9 mouse cellular contexts compared by ENCODE assay signal in genomic region chr7:64060051-64060450, GRCm38 (mm10).
DNase-seq lines count a peak whose midpoint lies in the region; ATAC-seq and TF ChIP-seq lines count a peak whose summit lies in the region.
"Had no signal": no experiment of that assay in that cellular context is flagged by ENCODE, and none has a peak within 500 bp of the region (broad histone marks: within the 10 kb centered on the region; RNA-seq: fewer than 3 reads in every experiment).

No protein-coding gene starts in this region.

- WGBS in forebrain, postnatal 0 days, result 0% methylated on average over 1 of the region's 1 CpGs
- WGBS in forebrain, embryonic 13.5 days, result 0% methylated on average over 1 of the region's 1 CpGs
- WGBS in midbrain, embryonic 11.5 days, result 0% methylated on average over 1 of the region's 1 CpGs
- WGBS in midbrain, embryonic 16.5 days, result 0% methylated on average over 1 of the region's 1 CpGs

- no peak overlapping the region for H3K4me3 ChIP-seq in forebrain, postnatal 0 days (ENCODE audit: low read depth, low read length)
- no peak overlapping the region for H3K4me3 ChIP-seq in forebrain, embryonic 13.5 days
- no peak overlapping the region for H3K4me3 ChIP-seq in midbrain, embryonic 11.5 days (ENCODE audit: low read depth, low read length)
- H3K4me3 ChIP-seq in midbrain, embryonic 16.5 days (ENCODE audit: low read depth, low read length), result no peak overlapping the region
- H3K4me3 ChIP-seq: myocyte had no signal

- H3K27ac ChIP-seq in forebrain, postnatal 0 days (ENCODE audit: low read depth, low read length), result no peak overlapping the region
- H3K27ac ChIP-seq in forebrain, embryonic 13.5 days, result no peak overlapping the region
- no peak overlapping the region for H3K27ac ChIP-seq in midbrain, embryonic 11.5 days (ENCODE audit: low read depth, low read length)
- no peak overlapping the region for H3K27ac ChIP-seq in midbrain, embryonic 16.5 days (ENCODE audit: low read length)

- H3K36me3 ChIP-seq in forebrain, postnatal 0 days (ENCODE audit: insufficient read depth), result no peaks in the 10 kb centered on the region
- no peaks in the 10 kb centered on the region for H3K36me3 ChIP-seq in forebrain, embryonic 13.5 days (ENCODE audit: poor library complexity, severe bottlenecking)
- H3K36me3 ChIP-seq in midbrain, embryonic 11.5 days (ENCODE audit: control insufficient read depth, insufficient read depth, low read length), result no peaks in the 10 kb centered on the region
- H3K36me3 ChIP-seq in midbrain, embryonic 16.5 days (ENCODE audit: control insufficient read depth, insufficient read depth, low read length), result no peaks in the 10 kb centered on the region

- DNase-seq in forebrain, postnatal 0 days, result peak; percentile 55
- DNase-seq in midbrain, embryonic 11.5 days (ENCODE audit: low spot score, missing footprints), result peak; percentile 90
- peak; percentile 64 for DNase-seq in c-Kit-positive CD71-positive TER-119-positive erythroid progenitor cells, embryonic 14.5 days (ENCODE audit: low spot score)
- peak; percentile 65 for DNase-seq in naive thymus-derived CD4-positive, alpha-beta T cell, adult 2 months (ENCODE audit: low read depth)
- no peak for DNase-seq in yolk sac, embryonic 10.5 days (ENCODE audit: low spot score)
- no peak for DNase-seq in heart, adult 18-20 months

- H3K4me1 ChIP-seq in forebrain, postnatal 0 days (ENCODE audit: insufficient read depth), result no peaks in the 10 kb centered on the region
- no peaks in the 10 kb centered on the region for H3K4me1 ChIP-seq in forebrain, embryonic 13.5 days
- H3K4me1 ChIP-seq in midbrain, embryonic 11.5 days (ENCODE audit: control insufficient read depth, insufficient read depth, low read length), result no peaks in the 10 kb centered on the region
- H3K4me1 ChIP-seq in midbrain, embryonic 16.5 days (ENCODE audit: control insufficient read depth, insufficient read depth, low read length), result no peaks in the 10 kb centered on the region

- no peak overlapping the region for H3K9ac ChIP-seq in forebrain, postnatal 0 days
- no peak overlapping the region for H3K9ac ChIP-seq in forebrain, embryonic 13.5 days
- no peak overlapping the region for H3K9ac ChIP-seq in midbrain, embryonic 11.5 days (ENCODE audit: low read length)
- no peak overlapping the region for H3K9ac ChIP-seq in midbrain, embryonic 16.5 days (ENCODE audit: low read depth, low read length)

- ATAC-seq in forebrain, postnatal 0 days, result no peak
- no peak for ATAC-seq in forebrain, embryonic 13.5 days
- ATAC-seq in midbrain, embryonic 11.5 days (ENCODE audit: low FRiP score), result no peak
- no peak for ATAC-seq in midbrain, embryonic 16.5 days

- no peak overlapping the region for H3K4me2 ChIP-seq in forebrain, postnatal 0 days (ENCODE audit: low read depth)
- H3K4me2 ChIP-seq in forebrain, embryonic 13.5 days, result no peak overlapping the region
- no peak overlapping the region for H3K4me2 ChIP-seq in midbrain, embryonic 11.5 days
- H3K4me2 ChIP-seq in midbrain, embryonic 16.5 days (ENCODE audit: low read length), result no peak overlapping the region

- peak; percentile 77 for TF ChIP-seq CTCF in forebrain, postnatal 0 days (IDR thresholded peaks at IDR 0.05; ENCODE audit: low read depth)

- no peaks in the 10 kb centered on the region for H3K9me3 ChIP-seq in forebrain, postnatal 0 days (ENCODE audit: low read length)
- H3K9me3 ChIP-seq in forebrain, embryonic 13.5 days (replicated peaks), result no peaks in the 10 kb centered on the region
- H3K9me3 ChIP-seq in midbrain, embryonic 11.5 days (ENCODE audit: control insufficient read depth, low read length), result no peaks in the 10 kb centered on the region
- no peaks in the 10 kb centered on the region for H3K9me3 ChIP-seq in midbrain, embryonic 16.5 days (replicated peaks; ENCODE audit: control insufficient read depth, low read length, poor library complexity, severe bottlenecking)

- no peaks in the 10 kb centered on the region for H3K27me3 ChIP-seq in forebrain, postnatal 0 days (ENCODE audit: insufficient read depth, low read length)
- no peaks in the 10 kb centered on the region for H3K27me3 ChIP-seq in forebrain, embryonic 13.5 days
- no peaks in the 10 kb centered on the region for H3K27me3 ChIP-seq in midbrain, embryonic 11.5 days (ENCODE audit: control insufficient read depth, insufficient read depth, low read length)
- H3K27me3 ChIP-seq in midbrain, embryonic 16.5 days (ENCODE audit: control insufficient read depth, insufficient read depth, low read depth, low read length), result no peaks in the 10 kb centered on the region

Comparison
In these comparisons a context has a peak if more than half of its experiments do, and no peak if none do; other contexts are left out.
1. DNase-seq: peak in forebrain, postnatal 0 days (single experiment), midbrain, embryonic 11.5 days (single experiment), c-Kit-positive CD71-positive TER-119-positive erythroid progenitor cells, embryonic 14.5 days (single experiment) and naive thymus-derived CD4-positive, alpha-beta T cell, adult 2 months (single experiment); none in yolk sac, embryonic 10.5 days (single experiment) and heart, adult 18-20 months (0 of 2).